Mouse (Mus musculus): ENCODE data around the gene Itsn2. TPM values are rescaled to one million over a fixed set of nuclear protein-coding genes. Genes with fewer than 3 reads are reported as not detected.

The Itsn2 gene
- polyA plus RNA-seq, 1 experiment from 2014 or later = 19.7 TPM

Other genes starting within 250 kb of the Itsn2 start
- 8.6 and 9.3 TPM in 2 replicates for gene Ncoa1, start 115.5 kb upstream of the Itsn2 start, polyA plus RNA-seq (2014; fragmentation: Nextera tagmentation; extraction: Ambion mirVana)
- not detected in 2 replicates for gene Gm3625, start 289 bp downstream of the Itsn2 start, polyA plus RNA-seq (2014; fragmentation: Nextera tagmentation; extraction: Ambion mirVana)
- 0.49 TPM in 1 of 2 replicates, not detected in the other for gene Fam228a, start 145.8 kb downstream of the Itsn2 start, polyA plus RNA-seq (2014; fragmentation: Nextera tagmentation; extraction: Ambion mirVana)
- 4.1 and 5.2 TPM in 2 replicates for gene Pfn4, start 176.4 kb downstream of the Itsn2 start, polyA plus RNA-seq (2014; fragmentation: Nextera tagmentation; extraction: Ambion mirVana)
- 3.5 and 3.9 TPM in 2 replicates for gene Fam228b, start 176.6 kb downstream of the Itsn2 start, polyA plus RNA-seq (2014; fragmentation: Nextera tagmentation; extraction: Ambion mirVana)
- gene Sf3b6, start 224.9 kb downstream of the Itsn2 start, polyA plus RNA-seq (2014; fragmentation: Nextera tagmentation; extraction: Ambion mirVana) = 330 TPM in 2 replicates
- gene Fkbp1b, start 249.0 kb downstream of the Itsn2 start, polyA plus RNA-seq (2014; fragmentation: Nextera tagmentation; extraction: Ambion mirVana) = 22.7 and 30.2 TPM in 2 replicates

Data from neural tube, embryonic 11.5 days (tissue).